Mouse (Mus musculus) lung, postnatal 0 days (tissue): ENCODE results near the gene Lzts2.

ENCODE experiments used
- CTCF ChIP-seq: IDR thresholded peaks from 2 replicates; pipeline ENCODE4 v1.5.1; 2016; ENCODE audit warnings: antibody characterized with exemption, mild to moderate bottlenecking
- EP300 ChIP-seq: IDR thresholded peaks from 2 replicates; pipeline ENCODE4 v1.6.1; 2016; ENCODE audit warnings: antibody characterized with exemption, mild to moderate bottlenecking, control low read depth

DNA sequence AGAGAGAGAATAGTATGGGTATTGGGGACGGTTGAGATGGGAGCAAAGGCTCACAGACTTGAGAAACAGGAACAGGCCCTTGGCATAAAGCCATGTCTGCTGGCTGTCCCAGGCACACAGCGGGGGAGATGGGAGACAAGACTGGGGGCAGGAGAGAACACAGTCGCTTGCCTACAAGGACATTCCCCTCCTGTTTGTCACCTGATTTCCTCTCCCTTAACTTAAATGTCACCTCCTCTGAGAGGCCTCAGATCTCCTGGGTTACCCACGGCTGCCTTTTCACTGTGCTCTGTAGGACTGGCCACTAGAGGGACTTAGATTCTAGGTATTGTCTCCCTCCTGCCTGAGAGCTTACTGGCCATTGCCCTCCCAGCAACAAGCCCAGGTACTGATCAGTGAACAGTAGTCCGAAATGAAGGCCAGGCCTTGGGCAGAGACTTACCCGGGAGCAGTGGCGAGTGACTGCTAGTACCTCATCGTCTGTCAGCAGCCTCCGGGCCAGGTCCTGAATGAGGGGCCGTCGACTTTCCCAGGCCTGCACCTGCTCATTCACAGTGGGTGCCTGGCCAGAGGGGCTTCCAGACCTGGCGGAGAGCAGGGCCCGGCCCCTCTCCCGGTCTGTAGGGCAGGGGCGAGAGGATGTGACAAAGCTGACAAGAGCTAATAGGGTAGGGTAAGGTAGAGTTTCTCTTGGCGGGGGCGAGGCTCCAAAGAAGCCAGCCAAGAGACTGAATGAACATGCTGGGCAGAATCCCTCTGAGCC, 18.5 kb downstream of the Lzts2 start:
- TF ChIP-seq CTCF, result peak; percentile 69
- no peak for TF ChIP-seq EP300
